Mouse (Mus musculus): ENCODE data around the gene Gm21190. TPM values are rescaled to one million over a fixed set of nuclear protein-coding genes. Genes with fewer than 3 reads are reported as not detected.
"Not testable (repeated sequence)": the region's sequence is repeated elsewhere in the genome, so short reads cannot be mapped to it uniquely, and the experiment has no call there.

Gm21190 gene
- total RNA-seq (2012; rRNA removed): not detected in 2 replicates
- polyA plus RNA-seq (2012; ENCODE audit: insufficient read depth in 1 of 2, insufficient read length in 2 of 2, low read depth in 1 of 2, low replicate concordance in 2 of 2, missing spikeins in 1 of 2): not detected

GRCm38 (mm10) chr5:15529122-15529521, at the start of gene Gm21190:
Gm21190 (minus strand) TSS chr5:15529222.
- not testable (repeated sequence) for H3K79me2 ChIP-seq (ENCODE audit: control insufficient read depth, insufficient read depth, low read length, poor library complexity); H3K4me1 ChIP-seq (ENCODE audit: control insufficient read depth in 1 of 2, insufficient read depth in 2 of 2, low read length in 2 of 2); H3K27ac ChIP-seq (ENCODE audit: control insufficient read depth, low read depth, low read length); H3K9ac ChIP-seq (ENCODE audit: control insufficient read depth, low read depth, low read length, poor library complexity, severe bottlenecking); H3K36me3 ChIP-seq (ENCODE audit: control insufficient read depth in 1 of 2, insufficient read depth in 2 of 2, low read length in 2 of 2); H3K27me3 ChIP-seq (ENCODE audit: control insufficient read depth in 1 of 2, insufficient read depth in 2 of 2, low read length in 2 of 2); H3K4me3 ChIP-seq (ENCODE audit: control insufficient read depth in 1 of 2, insufficient read depth in 1 of 2, low read depth in 2 of 2, low read length in 2 of 2); H3K9me3 ChIP-seq (replicated peaks; ENCODE audit: insufficient read depth, low read length); DNase-seq (ENCODE audit: low read depth, low spot score)

GRCm38 (mm10) chr5:15577033-15577432, 48.0 kb upstream of the Gm21190 start, which contains the start of gene Gm21083:
Gm21083 (plus strand) TSS chr5:15577333.
- H3K9me3 ChIP-seq (replicated peaks; ENCODE audit: insufficient read depth, low read length); H3K4me1 ChIP-seq (ENCODE audit: control insufficient read depth in 1 of 2, insufficient read depth in 2 of 2, low read length in 2 of 2); H3K36me3 ChIP-seq (ENCODE audit: control insufficient read depth in 1 of 2, insufficient read depth in 2 of 2, low read length in 2 of 2); DNase-seq (ENCODE audit: low read depth, low spot score); H3K27me3 ChIP-seq (ENCODE audit: control insufficient read depth in 1 of 2, insufficient read depth in 2 of 2, low read length in 2 of 2); H3K9ac ChIP-seq (ENCODE audit: control insufficient read depth, low read depth, low read length, poor library complexity, severe bottlenecking); H3K79me2 ChIP-seq (ENCODE audit: control insufficient read depth, insufficient read depth, low read length, poor library complexity); H3K27ac ChIP-seq (ENCODE audit: control insufficient read depth, low read depth, low read length); H3K4me3 ChIP-seq (ENCODE audit: control insufficient read depth in 1 of 2, insufficient read depth in 1 of 2, low read depth in 2 of 2, low read length in 2 of 2): not testable (repeated sequence)

- not testable (repeated sequence) for H3K79me2 ChIP-seq (ENCODE audit: control insufficient read depth, insufficient read depth, low read length, poor library complexity); H3K27me3 ChIP-seq (ENCODE audit: control insufficient read depth in 1 of 2, insufficient read depth in 2 of 2, low read length in 2 of 2); H3K4me3 ChIP-seq (ENCODE audit: control insufficient read depth in 1 of 2, insufficient read depth in 1 of 2, low read depth in 2 of 2, low read length in 2 of 2); H3K9ac ChIP-seq (ENCODE audit: control insufficient read depth, low read depth, low read length, poor library complexity, severe bottlenecking); H3K36me3 ChIP-seq (ENCODE audit: control insufficient read depth in 1 of 2, insufficient read depth in 2 of 2, low read length in 2 of 2); DNase-seq (ENCODE audit: low read depth, low spot score); H3K4me1 ChIP-seq (ENCODE audit: control insufficient read depth in 1 of 2, insufficient read depth in 2 of 2, low read length in 2 of 2); H3K27ac ChIP-seq (ENCODE audit: control insufficient read depth, low read depth, low read length); H3K9me3 ChIP-seq (replicated peaks; ENCODE audit: insufficient read depth, low read length)
Measured at GRCm38 (mm10) chr5:15573735-15574134, 44.7 kb upstream of the Gm21190 start.

- not testable (repeated sequence) for H3K4me1 ChIP-seq (ENCODE audit: control insufficient read depth in 1 of 2, insufficient read depth in 2 of 2, low read length in 2 of 2); H3K36me3 ChIP-seq (ENCODE audit: control insufficient read depth in 1 of 2, insufficient read depth in 2 of 2, low read length in 2 of 2); DNase-seq (ENCODE audit: low read depth, low spot score); H3K4me3 ChIP-seq (ENCODE audit: control insufficient read depth in 1 of 2, insufficient read depth in 1 of 2, low read depth in 2 of 2, low read length in 2 of 2); H3K79me2 ChIP-seq (ENCODE audit: control insufficient read depth, insufficient read depth, low read length, poor library complexity); H3K27ac ChIP-seq (ENCODE audit: control insufficient read depth, low read depth, low read length); H3K27me3 ChIP-seq (ENCODE audit: control insufficient read depth in 1 of 2, insufficient read depth in 2 of 2, low read length in 2 of 2); H3K9ac ChIP-seq (ENCODE audit: control insufficient read depth, low read depth, low read length, poor library complexity, severe bottlenecking); H3K9me3 ChIP-seq (replicated peaks; ENCODE audit: insufficient read depth, low read length)
Measured at GRCm38 (mm10) chr5:15561425-15562264, 32.6 kb upstream of the Gm21190 start.

- H3K9ac ChIP-seq (ENCODE audit: control insufficient read depth, low read depth, low read length, poor library complexity, severe bottlenecking): not testable (repeated sequence)
Measured at GRCm38 (mm10) chr5:15558654-15559053, 29.6 kb upstream of the Gm21190 start.

More at GRCm38 (mm10) chr5:15558654-15559053, 29.6 kb upstream of the Gm21190 start:
- H3K36me3 ChIP-seq (ENCODE audit: control insufficient read depth in 1 of 2, insufficient read depth in 2 of 2, low read length in 2 of 2); H3K9me3 ChIP-seq (replicated peaks; ENCODE audit: insufficient read depth, low read length); DNase-seq (ENCODE audit: low read depth, low spot score); H3K79me2 ChIP-seq (ENCODE audit: control insufficient read depth, insufficient read depth, low read length, poor library complexity); H3K4me1 ChIP-seq (ENCODE audit: control insufficient read depth in 1 of 2, insufficient read depth in 2 of 2, low read length in 2 of 2); H3K27ac ChIP-seq (ENCODE audit: control insufficient read depth, low read depth, low read length); H3K27me3 ChIP-seq (ENCODE audit: control insufficient read depth in 1 of 2, insufficient read depth in 2 of 2, low read length in 2 of 2); H3K4me3 ChIP-seq (ENCODE audit: control insufficient read depth in 1 of 2, insufficient read depth in 1 of 2, low read depth in 2 of 2, low read length in 2 of 2): not testable (repeated sequence)
